Mouse (Mus musculus): ENCODE measurements at regions not wholly inside any gene's neighbourhood (a gene's known extent, or its start where the extent isn't known, plus 50 kb on each side); places are given as distances from the start of the nearest gene placed in this dataset.

DNA sequence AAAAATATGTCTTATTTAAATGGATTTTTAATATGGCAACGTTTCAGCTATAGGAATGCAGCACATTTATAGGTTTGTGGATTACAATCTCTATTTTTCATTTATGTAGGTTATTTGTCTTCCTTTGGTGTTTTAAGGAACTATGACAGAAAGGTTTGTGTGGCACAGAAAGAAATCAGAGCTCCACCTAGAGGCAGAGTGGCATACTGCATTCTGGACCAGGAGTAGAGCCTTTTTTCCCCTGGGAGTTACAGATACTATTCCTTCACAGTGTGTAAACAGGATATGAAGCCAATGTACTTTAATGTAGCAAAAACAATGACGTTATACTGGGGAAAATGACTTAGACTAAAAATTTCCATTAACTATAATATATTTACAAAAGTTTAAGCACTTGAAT, 94.9 kb upstream of the St8sia4 start:
- ATAC-seq (ENCODE audit: low read depth), result 0 out of 2 replicates have a peak, but pooled peaks have one; percentile 43
- WGBS, result 1% methylated on average over 2 of the region's 2 CpGs
- Histone ChIP-seq H3K36me3 (ENCODE audit: control insufficient read depth, insufficient read depth, low read length) (no peaks in the 10 kb centered on the region), H3K4me1 (replicated peaks; ENCODE audit: control insufficient read depth, insufficient read depth, low read length) (no peaks in the 10 kb centered on the region), H3K4me3 (ENCODE audit: low read length) (no peak overlapping the region), H3K27ac (ENCODE audit: low read length) (no peak overlapping the region), H3K4me2 (ENCODE audit: low read depth, low read length) (no peak overlapping the region), H3K9me3 (ENCODE audit: control insufficient read depth, low read length) (no peaks in the 10 kb centered on the region), H3K9ac (ENCODE audit: low read length) (no peak overlapping the region), H3K27me3 (ENCODE audit: control insufficient read depth, insufficient read depth, low read depth, low read length) (no peaks in the 10 kb centered on the region)

DNA sequence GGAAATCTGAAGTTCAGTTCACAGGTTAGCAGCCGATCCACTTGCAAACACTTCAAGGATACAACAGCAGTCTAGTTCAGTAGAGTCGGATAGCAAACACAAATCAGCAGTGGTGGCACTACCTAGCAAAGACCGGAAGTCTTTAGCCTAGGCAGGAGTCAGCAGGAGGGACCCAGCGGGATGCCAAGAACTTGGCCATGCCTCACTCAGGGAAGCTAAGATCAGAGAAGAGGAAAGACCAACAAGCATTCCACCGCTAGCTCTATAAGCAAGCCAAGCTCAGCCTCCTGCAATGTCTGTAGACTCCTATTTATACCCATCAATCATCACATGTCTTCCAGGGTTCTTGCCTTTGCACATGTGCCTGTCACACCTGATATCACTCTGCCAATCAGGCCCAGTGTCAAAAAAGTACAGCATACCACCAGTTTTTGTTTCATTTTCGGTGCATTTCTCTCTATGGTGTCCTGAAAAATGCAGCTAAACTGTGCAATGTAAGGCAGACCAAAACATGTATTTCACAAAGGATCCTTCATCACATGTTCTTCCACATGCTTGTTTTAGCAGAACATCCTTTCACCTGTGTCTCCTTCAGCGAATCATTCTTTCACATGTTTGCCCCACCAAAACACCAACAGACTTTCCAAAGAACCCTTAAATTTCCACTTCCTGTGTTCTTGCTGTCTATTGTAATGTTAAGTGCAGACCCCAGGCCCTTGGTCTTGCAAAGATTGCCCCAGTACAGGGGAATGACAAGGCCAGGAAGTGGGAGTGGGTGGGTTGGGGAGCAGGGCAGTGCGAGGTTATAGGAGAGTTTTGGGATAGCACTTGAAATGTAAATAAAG, 86.9 kb upstream of the St8sia4 start:
- H3K4me1 ChIP-seq (replicated peaks; ENCODE audit: control insufficient read depth, insufficient read depth, low read length), result no peaks in the 10 kb centered on the region
- H3K4me3 ChIP-seq (ENCODE audit: low read length), result no peak overlapping the region
- no peak for ATAC-seq (ENCODE audit: low read depth)
- H3K9me3 ChIP-seq (ENCODE audit: control insufficient read depth, low read length), result no peaks in the 10 kb centered on the region
- H3K9ac ChIP-seq (ENCODE audit: low read length), result no peak overlapping the region
- H3K27ac ChIP-seq (ENCODE audit: low read length), result no peak overlapping the region
- no peaks in the 10 kb centered on the region for H3K27me3 ChIP-seq (ENCODE audit: control insufficient read depth, insufficient read depth, low read depth, low read length)
- WGBS, result 75% methylated on average over 8 of the region's 8 CpGs
- no peak overlapping the region for H3K4me2 ChIP-seq (ENCODE audit: low read depth, low read length)
- H3K36me3 ChIP-seq (ENCODE audit: control insufficient read depth, insufficient read depth, low read length), result no peaks in the 10 kb centered on the region

DNA sequence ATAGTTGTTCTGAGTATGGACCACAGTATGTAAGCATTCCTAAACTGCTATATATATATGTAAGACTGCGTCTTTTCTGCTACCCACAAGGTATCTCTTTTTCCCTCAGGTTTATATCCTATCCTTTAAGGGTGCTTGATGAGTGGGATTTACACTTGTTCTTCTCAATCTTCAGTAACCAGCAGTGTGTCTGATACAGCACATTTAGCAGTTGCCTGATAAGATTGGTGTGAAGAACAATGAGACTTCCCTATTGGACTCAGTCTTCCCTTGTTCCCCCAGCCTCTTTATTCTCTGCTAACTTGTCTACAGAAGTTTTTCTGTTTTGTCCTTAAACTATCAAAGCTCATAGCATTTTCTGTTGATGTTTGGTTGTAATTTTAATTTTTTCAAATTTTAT, 86.1 kb upstream of the St8sia4 start:
- Histone ChIP-seq H3K9me3 (ENCODE audit: control insufficient read depth, low read length) (no peaks in the 10 kb centered on the region), H3K27me3 (ENCODE audit: control insufficient read depth, insufficient read depth, low read depth, low read length) (no peaks in the 10 kb centered on the region), H3K36me3 (ENCODE audit: control insufficient read depth, insufficient read depth, low read length) (no peaks in the 10 kb centered on the region), H3K9ac (ENCODE audit: low read length) (no peak overlapping the region), H3K4me2 (ENCODE audit: low read depth, low read length) (no peak overlapping the region), H3K27ac (ENCODE audit: low read length) (no peak overlapping the region), H3K4me3 (ENCODE audit: low read length) (no peak overlapping the region), H3K4me1 (replicated peaks; ENCODE audit: control insufficient read depth, insufficient read depth, low read length) (no peaks in the 10 kb centered on the region)
- whole genome bisulfite sequencing, result 89% methylated on average over 1 of the region's 1 CpGs
- no peak for ATAC-seq (ENCODE audit: low read depth)

DNA sequence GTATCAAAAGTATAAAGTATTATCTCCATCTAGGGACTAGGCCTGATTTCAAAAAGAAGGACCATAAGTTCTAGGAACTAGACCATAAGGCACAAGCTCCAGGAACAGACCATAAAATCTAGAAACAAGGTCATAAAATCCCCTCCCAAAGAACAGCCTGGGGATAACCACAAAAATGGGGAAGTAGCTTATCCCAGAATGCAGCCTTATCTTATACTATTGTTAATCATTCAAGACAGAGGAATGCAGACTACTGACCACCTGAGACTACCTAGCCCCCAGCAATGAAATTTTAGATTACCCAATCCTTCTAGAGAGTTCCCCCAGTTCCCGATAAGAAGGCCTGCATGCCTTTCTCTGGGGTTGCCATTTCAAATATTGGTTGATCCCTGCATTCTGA, 81.6 kb upstream of the St8sia4 start:
- no peak for ATAC-seq (ENCODE audit: low read depth)

DNA sequence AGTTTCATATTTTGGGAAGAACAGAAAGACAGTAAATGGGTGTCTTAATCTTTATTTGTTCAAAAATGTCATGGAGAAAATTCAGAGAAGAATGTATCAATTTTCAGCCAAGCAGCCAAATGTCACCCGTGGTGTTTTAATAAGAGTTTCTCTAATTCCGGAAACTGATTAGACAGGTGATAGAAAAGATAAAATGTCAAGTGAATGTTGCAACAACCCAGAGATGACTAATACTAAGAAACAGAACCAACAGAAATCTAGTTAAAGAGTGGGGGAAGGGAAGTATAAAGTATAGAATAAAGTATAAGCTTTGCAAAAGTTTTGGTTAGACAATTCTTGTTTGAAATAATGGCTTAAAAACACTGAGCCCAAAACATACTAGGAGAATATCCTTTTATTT, 79.9 kb upstream of the St8sia4 start:
- ATAC-seq (ENCODE audit: low read depth), result no peak
- no peak overlapping the region for H3K4me3 ChIP-seq (ENCODE audit: low read length)
- H3K27ac ChIP-seq (ENCODE audit: low read length), result no peak overlapping the region
- no peaks in the 10 kb centered on the region for H3K27me3 ChIP-seq (ENCODE audit: control insufficient read depth, insufficient read depth, low read depth, low read length)
- no peak overlapping the region for H3K4me2 ChIP-seq (ENCODE audit: low read depth, low read length)
- 57% methylated on average over 2 of the region's 2 CpGs for WGBS
- H3K9ac ChIP-seq (ENCODE audit: low read length), result no peak overlapping the region
- no peaks in the 10 kb centered on the region for H3K9me3 ChIP-seq (ENCODE audit: control insufficient read depth, low read length)
- H3K4me1 ChIP-seq (replicated peaks; ENCODE audit: control insufficient read depth, insufficient read depth, low read length), result no peaks in the 10 kb centered on the region
- H3K36me3 ChIP-seq (ENCODE audit: control insufficient read depth, insufficient read depth, low read length), result no peaks in the 10 kb centered on the region

More for the DNA sequence above, 81.6 kb upstream of the St8sia4 start:
- no peak overlapping the region for H3K4me3 ChIP-seq (ENCODE audit: low read length)
- H3K27ac ChIP-seq (ENCODE audit: low read length), result no peak overlapping the region
- no peak overlapping the region for H3K9ac ChIP-seq (ENCODE audit: low read length)
- no peak overlapping the region for H3K4me2 ChIP-seq (ENCODE audit: low read depth, low read length)
- 64% methylated on average over 1 of the region's 1 CpGs for WGBS
- no peaks in the 10 kb centered on the region for H3K4me1 ChIP-seq (replicated peaks; ENCODE audit: control insufficient read depth, insufficient read depth, low read length)
- H3K36me3 ChIP-seq (ENCODE audit: control insufficient read depth, insufficient read depth, low read length), result no peaks in the 10 kb centered on the region
- no peaks in the 10 kb centered on the region for H3K9me3 ChIP-seq (ENCODE audit: control insufficient read depth, low read length)
- H3K27me3 ChIP-seq (ENCODE audit: control insufficient read depth, insufficient read depth, low read depth, low read length), result no peaks in the 10 kb centered on the region

DNA sequence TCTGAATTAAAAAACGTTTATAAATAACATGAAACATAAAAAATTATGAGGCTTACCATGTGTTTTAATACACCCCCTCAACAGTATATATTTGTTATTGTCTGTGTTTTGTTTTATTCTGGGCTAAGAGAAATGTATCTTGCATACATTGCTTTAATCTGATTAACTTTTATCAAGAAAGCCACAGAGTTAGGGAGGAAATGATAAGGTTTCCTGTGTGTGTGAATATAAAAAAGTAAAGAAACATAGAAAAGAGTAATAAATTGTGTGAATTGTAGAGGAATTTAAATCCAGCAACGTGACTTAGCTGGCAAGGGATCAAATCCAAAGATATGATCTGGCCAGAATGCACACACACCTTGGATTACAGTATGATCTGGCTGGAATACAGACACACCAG, 77.1 kb upstream of the St8sia4 start:
- Histone ChIP-seq H3K4me1 (replicated peaks; ENCODE audit: control insufficient read depth, insufficient read depth, low read length) (no peaks in the 10 kb centered on the region), H3K4me2 (ENCODE audit: low read depth, low read length) (no peak overlapping the region), H3K27ac (ENCODE audit: low read length) (no peak overlapping the region), H3K9ac (ENCODE audit: low read length) (no peak overlapping the region), H3K9me3 (ENCODE audit: control insufficient read depth, low read length) (no peaks in the 10 kb centered on the region), H3K27me3 (ENCODE audit: control insufficient read depth, insufficient read depth, low read depth, low read length) (no peaks in the 10 kb centered on the region), H3K4me3 (ENCODE audit: low read length) (no peak overlapping the region), H3K36me3 (ENCODE audit: control insufficient read depth, insufficient read depth, low read length) (no peaks in the 10 kb centered on the region)
- 39% methylated on average over 2 of the region's 2 CpGs for WGBS
- no peak for ATAC-seq (ENCODE audit: low read depth)

DNA sequence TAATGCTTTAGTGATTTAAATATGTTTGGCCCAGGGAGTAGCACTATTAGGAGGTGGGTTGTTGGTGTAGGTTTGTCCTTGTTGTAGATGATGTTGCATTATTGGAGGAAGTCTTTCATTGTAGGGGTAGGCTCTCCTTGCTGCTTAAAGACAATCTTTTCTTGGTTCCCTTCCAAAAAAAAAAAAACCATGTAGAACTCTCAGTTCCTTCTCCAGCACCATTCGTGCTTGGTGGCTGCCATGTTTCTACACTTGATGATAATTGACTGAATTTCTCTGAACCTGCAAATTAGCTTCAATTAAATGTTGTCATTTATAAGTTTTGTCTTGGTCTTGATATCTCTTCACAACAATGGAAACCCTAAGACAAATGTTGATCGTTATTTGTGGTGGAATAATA, 76.0 kb upstream of the St8sia4 start:
- Histone ChIP-seq H3K36me3 (ENCODE audit: control insufficient read depth, insufficient read depth, low read length) (no peaks in the 10 kb centered on the region), H3K27me3 (ENCODE audit: control insufficient read depth, insufficient read depth, low read depth, low read length) (no peaks in the 10 kb centered on the region), H3K27ac (ENCODE audit: low read length) (no peak overlapping the region), H3K4me2 (ENCODE audit: low read depth, low read length) (no peak overlapping the region), H3K4me1 (replicated peaks; ENCODE audit: control insufficient read depth, insufficient read depth, low read length) (no peaks in the 10 kb centered on the region), H3K9me3 (ENCODE audit: control insufficient read depth, low read length) (no peaks in the 10 kb centered on the region), H3K9ac (ENCODE audit: low read length) (no peak overlapping the region), H3K4me3 (ENCODE audit: low read length) (no peak overlapping the region)
- WGBS, result 79% methylated on average over 2 of the region's 2 CpGs
- no peak for ATAC-seq (ENCODE audit: low read depth)

DNA sequence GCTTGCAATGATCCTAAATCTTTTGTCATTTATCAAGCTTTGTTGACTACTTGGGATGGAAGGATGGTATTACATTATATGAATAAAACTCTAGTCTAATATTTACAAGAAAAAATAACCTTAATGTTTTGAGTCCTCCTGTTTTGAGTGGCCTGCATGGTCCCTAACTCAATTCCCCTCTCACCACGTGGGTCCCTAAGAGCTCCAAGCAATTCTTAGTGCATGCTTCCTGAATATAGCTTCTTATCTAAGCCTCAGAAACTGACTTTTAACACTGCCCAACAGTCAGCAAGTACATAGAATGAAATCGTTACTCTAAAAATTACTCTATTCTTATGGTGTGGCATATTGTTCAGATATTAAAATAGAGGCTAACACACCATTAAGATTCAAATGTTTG, 52.1 kb upstream of the St8sia4 start:
- Histone ChIP-seq H3K4me3 (ENCODE audit: low read length) (no peak overlapping the region), H3K27ac (ENCODE audit: low read length) (no peak overlapping the region), H3K27me3 (ENCODE audit: control insufficient read depth, insufficient read depth, low read depth, low read length) (no peaks in the 10 kb centered on the region), H3K36me3 (ENCODE audit: control insufficient read depth, insufficient read depth, low read length) (no peaks in the 10 kb centered on the region), H3K9me3 (ENCODE audit: control insufficient read depth, low read length) (no peaks in the 10 kb centered on the region), H3K9ac (ENCODE audit: low read length) (no peak overlapping the region), H3K4me2 (ENCODE audit: low read depth, low read length) (no peak overlapping the region), H3K4me1 (replicated peaks; ENCODE audit: control insufficient read depth, insufficient read depth, low read length) (no peaks in the 10 kb centered on the region)
- ATAC-seq (ENCODE audit: low read depth), result no peak
- 67% methylated on average over 2 of the region's 2 CpGs for WGBS

DNA sequence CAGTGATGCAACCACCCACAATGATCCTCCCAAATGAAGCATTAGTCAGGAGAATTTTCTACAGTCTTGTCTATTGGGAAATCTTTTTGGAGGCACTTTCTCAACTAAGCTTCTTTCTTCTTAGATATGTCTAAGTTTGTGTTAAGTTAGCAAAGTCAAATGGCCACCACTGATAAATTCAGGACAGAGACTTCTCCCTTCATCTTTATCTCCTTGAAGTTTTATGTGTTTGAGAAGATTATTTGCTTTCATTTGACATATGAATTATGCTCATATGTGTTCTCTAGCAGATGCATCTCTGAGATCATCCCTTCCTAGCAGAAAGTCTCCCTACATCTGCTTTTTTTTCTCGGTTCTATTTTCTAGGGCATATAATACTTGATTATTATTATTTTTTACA, 51.4 kb upstream of the St8sia4 start:
- no peak for ATAC-seq (ENCODE audit: low read depth)

More for the DNA sequence above, 51.4 kb upstream of the St8sia4 start:
- Histone ChIP-seq H3K9ac (ENCODE audit: low read length) (no peak overlapping the region), H3K27ac (ENCODE audit: low read length) (no peak overlapping the region), H3K36me3 (ENCODE audit: control insufficient read depth, insufficient read depth, low read length) (no peaks in the 10 kb centered on the region), H3K4me1 (replicated peaks; ENCODE audit: control insufficient read depth, insufficient read depth, low read length) (no peaks in the 10 kb centered on the region), H3K9me3 (ENCODE audit: control insufficient read depth, low read length) (no peaks in the 10 kb centered on the region), H3K4me2 (ENCODE audit: low read depth, low read length) (no peak overlapping the region), H3K27me3 (ENCODE audit: control insufficient read depth, insufficient read depth, low read depth, low read length) (no peaks in the 10 kb centered on the region), H3K4me3 (ENCODE audit: low read length) (no peak overlapping the region)
- WGBS, result 82% methylated on average over 1 of the region's 1 CpGs

Measured in lung, embryonic 16.5 days (tissue).